Mouse (Mus musculus): ENCODE results near the gene Efna2.

Efna2 gene

DNA sequence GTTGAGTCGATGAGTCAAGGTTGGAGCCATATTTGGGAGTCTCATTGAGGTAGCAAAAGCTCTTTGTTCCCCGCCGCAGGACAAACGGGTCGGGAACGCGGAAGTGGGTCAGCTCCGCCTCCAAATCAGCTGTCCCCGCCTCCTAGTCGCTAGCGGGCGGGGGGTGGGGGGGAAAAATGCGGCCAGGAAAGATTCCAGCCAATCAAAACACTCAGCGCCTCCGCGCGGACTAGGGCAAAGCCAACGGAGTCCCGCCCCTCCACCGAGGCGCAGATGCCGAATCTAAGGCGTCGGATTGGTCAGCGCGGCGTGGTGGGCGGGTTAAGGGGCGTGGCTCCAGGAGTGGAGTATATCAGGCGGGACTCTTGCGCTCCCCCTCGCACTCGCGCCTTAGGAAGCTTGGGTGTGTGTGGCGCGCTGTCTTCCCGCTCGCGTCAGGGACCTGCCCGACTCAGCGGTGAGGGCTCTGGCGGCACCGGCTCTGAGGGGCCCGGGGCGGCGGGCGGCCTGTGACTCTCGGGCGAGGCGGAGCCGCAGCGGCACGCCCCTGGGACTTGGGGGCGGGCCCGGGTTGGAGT is 11.7 kb upstream of the Efna2 start:
- DNase-seq (ENCODE audit: extremely low spot score, low spot score) = peak; percentile 99

DNA sequence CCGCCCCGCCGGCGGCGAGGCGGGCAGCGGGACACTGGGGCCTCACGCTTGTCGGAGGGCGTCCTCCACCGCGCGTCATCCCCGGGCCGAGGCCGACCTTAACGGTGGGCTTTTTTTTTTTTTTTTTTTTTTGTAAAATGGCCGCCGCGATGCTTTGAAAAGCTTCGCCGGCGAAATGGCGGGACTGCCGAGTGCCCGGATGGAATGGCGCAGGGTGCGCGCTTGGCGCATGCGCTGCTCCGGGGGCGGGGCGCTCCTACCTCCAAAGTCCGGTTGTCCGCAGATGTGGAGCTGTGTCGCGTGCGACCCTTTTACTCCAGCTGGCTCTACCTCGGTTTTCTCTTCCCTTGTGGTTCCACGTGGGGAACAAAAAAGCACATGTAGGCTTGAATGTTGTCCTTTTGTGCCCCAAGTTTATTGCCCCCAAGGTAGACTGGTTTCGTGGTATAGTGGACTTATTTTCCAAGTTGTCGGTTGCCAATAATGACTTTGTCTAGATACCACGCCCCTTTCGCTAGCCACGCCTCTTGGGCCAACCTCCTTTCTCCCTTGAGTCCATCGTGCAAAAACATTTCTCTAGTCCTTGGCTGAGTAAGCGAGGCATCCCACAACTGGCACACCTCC is 11.1 kb upstream of the Efna2 start:
- peak; percentile 98 for DNase-seq (ENCODE audit: extremely low spot score, low spot score)

DNA sequence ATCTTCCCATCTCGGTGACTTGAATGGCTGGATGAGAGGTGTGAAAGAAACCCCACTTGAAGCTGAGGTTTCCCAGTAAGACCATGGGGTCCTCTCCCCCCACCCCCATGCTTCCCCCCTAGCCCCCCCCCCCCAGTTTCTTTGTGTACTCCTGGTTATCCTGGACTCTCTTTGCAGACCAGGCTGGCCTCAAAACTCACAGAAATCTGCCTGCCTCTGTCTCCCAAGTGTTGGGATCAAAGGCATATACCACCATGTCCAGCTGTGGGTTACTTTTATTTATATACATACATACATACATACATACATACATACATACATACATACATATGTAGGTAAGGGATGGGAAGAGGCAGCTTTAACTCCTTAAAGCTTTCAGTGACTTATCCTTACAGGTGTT is 10.2 kb upstream of the Efna2 start:
- DNase-seq (ENCODE audit: extremely low spot score, low spot score) = no peak

DNA sequence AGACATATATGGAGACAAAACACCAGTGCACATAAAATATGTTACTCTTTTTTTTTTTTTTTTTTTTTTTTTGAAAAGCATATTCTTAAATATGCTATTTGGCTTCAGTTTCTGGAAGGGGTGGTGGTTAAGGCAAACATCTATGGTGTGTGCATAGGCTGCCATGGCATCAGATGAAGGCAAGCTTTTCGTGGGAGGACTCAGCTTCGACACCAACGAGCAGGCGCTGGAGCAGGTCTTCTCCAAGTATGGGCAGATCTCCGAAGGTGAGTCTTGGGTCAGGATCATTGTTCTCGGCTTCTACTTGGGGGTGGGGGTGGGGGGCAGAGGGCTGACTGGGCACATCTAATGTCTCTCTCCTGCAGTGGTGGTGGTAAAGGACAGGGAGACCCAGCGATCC is 9.6 kb upstream of the Efna2 start:
- no peak for DNase-seq (ENCODE audit: extremely low spot score, low spot score)

DNA sequence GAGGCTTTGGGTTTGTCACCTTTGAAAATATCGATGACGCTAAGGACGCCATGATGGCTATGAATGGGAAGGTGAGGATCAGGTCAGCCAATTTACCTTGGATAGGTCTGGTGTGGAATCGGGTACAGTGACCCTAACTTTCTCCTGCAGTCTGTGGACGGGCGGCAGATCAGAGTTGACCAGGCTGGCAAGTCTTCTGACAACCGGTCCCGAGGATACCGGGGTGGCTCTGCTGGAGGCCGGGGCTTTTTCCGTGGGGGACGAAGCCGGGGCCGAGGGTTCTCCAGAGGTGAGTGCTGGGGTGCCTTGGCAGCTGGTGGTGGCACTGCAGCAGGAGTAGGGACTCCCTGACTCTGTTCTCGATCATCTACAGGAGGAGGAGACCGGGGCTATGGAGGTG is 9.2 kb upstream of the Efna2 start:
- no peak for DNase-seq (ENCODE audit: extremely low spot score, low spot score)

DNA sequence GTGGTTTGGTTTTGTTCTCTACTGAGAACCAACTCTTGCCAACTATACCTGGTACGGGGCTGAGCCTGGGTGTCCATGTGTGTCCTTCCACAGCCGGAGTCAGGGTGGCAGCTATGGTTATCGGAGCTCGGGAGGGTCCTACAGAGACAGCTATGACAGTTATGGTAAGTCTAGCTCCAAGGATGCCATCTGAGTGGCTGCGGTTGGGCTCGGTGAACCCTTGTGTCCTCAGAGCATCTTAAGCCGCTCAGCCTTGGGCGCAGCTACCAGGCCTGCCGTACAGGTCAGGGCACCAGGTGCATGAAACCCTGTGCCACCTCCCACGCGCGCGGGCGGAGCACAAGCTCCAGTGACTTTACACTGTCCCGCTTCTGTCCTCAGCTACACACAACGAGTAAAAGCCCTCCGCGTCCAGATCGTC is 8.7 kb upstream of the Efna2 start:
- DNase-seq (ENCODE audit: extremely low spot score, low spot score) = no peak

DNA sequence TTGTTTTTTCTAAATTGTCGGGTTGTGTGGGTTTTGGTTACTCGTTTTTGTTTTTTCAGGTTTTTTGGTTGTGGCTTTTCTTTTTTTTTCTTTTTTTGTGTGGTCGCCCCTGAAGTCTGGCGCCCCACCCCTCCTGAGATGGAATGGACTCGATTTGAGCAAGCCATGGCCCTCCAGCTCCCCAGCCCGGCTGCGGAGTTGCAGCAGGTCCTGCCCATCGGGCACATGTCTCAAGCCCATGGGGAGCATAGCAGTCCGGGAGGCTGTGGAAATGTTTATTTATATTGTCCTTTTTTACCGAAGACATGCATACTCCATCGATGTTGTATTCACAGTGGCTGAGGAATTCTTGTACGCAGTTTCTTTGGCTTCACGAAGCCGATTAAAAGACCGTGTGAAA is 8.0 kb upstream of the Efna2 start:
- no peak for DNase-seq (ENCODE audit: extremely low spot score, low spot score)

DNA sequence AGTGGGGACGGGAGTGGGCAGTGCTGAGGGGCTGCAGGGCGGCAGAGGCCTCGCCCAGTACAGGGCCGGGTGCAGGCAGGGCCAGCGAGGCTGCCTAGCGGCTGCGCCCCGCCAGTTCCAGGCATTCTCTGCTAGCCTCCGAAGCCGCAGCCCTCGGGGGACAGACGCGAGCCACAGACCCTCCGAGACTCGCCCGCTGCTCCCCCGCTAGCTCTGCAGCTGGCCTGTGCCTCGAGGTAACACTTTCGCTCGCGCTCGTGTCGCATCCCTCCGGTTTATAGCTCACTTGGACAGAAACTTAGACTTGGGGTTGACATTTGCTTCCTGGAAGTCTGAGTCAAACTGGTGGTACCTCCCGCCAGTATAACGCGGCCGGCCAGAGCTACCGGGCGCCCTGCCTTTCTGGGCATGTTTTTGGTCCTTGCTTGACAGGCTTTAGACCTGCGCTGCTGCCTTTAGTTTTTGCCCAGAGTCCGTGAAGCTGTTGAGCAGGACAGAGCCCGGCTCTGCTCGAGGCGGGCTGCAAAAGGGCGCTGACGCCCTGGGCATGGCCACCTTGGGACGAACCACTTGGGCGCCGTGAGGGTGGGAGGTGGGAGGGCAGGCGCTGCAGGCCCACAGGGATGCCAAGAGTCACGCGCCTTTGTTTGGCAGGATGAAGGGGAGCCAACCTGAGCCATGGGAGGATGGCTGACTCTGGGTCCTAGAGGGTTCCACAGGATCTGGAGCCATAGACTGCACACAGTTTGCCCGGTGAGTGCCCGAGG is 7.3 kb upstream of the Efna2 start:
- DNase-seq (ENCODE audit: extremely low spot score, low spot score) = no peak

DNA sequence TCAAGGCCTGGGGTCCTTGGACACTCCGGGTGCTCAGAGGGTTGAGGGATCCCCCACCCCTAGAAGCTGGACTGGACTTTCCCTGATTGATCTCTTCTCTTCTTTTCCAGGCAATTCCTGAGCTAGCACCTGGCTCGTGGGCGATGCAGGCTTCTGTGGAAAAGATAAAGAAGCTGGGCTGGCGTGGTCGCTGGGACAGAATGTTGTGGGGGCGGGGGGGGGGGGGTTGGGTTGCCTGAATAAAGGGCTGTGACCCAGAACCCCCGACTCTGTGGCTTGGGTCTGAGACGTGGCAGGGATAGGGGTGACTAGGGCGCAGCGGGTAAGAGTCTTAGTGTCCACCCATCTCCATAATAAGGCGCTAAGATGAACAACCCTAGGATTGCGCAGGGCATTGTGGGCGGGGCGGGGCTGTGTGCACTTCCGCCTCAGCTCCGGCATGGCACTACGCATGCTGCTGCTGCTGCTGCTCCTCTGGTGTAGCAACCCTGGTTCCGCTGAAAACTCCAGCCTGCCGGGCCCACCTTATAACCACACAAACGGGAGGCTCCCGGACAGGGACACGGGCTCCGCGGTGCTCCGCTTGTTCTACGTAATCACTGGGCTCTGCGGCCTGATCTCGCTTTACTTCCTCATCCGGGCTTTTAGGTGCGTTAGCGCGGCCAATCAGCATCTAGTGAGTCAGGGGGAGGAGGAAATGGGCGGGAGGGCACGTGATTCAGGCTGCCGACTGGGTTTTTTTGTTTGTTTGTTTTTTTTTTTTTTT is 6.6 kb upstream of the Efna2 start, which contains the start of gene 1600002K03Rik:
Gene 1600002K03Rik (plus strand): TSS at position 418 of the 766 bp plus-strand sequence.
- DNase-seq (ENCODE audit: extremely low spot score, low spot score) = peak; percentile 93

DNA sequence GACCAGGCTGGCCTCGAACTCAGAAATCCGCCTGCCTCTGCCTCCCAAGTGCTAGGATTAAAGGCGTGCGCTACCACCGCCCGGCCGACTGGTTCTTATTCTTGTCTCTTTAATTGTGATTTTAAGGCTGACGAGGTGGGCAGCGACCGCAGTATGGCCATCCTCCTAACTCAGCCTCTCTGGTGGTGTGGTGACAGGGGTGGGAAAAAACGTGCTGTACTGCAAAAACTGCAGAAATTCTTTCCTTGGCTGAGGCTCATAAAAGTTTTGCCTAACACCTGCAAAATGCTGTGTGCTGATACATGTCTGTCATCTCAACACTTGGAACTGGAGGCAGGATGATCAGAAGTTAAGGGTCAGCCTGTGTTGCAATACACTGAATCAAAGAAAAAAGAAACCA is 5.9 kb upstream of the Efna2 start:
- no peak for DNase-seq (ENCODE audit: extremely low spot score, low spot score)

DNA sequence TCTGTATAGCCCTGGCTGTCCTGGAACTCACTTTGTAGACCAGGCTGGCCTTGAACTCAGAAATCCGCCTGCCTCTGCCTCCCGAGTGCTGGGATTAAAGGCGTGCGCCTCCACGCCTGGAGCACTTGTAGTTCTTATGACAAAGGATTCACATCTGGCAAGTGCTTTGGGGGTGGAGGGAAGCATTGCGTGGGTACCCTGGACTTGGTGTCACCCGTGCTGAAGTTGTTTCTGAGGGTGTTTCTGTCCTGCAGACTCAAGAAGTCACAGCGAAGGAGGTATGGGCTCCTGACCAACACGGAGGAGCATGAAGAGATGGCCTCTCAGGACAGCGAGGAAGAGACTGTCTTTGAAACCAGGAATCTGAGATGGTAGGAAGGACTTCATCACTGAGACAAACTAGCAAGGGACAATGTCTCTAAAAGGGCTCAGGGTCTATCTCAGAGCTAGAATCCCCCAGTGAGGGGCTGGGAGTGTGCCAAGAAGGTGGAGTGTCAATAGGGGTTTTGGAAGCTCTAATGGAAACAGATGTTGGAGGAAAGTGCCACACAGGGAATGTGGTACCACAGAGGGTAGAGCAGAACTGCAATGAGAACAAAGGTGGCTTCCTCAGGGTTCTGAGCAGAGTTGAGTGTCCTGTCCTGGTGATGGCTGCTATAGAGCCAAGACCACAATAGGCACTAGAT is 5.2 kb upstream of the Efna2 start:
- DNase-seq (ENCODE audit: extremely low spot score, low spot score) = no peak

DNA sequence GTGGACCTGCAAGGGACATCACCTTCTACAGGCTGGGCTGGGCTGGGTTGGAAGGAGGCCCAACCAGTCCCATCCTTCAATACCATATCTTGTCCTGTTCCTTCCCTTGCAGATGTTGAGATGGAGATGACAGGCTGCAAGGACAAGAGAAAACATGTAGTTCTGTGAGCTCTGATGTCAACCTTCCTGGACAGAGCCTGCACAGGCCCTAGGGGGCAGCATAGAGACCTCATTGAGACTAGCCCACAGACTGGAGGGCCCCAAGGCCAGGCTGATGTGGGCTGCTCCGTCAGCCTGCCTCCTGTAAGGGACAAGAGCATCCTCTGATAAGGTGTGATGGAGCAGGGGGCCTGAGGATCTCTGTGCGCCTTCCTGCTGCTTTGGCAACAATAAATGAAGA is 4.6 kb upstream of the Efna2 start:
- no peak for DNase-seq (ENCODE audit: extremely low spot score, low spot score)

DNA sequence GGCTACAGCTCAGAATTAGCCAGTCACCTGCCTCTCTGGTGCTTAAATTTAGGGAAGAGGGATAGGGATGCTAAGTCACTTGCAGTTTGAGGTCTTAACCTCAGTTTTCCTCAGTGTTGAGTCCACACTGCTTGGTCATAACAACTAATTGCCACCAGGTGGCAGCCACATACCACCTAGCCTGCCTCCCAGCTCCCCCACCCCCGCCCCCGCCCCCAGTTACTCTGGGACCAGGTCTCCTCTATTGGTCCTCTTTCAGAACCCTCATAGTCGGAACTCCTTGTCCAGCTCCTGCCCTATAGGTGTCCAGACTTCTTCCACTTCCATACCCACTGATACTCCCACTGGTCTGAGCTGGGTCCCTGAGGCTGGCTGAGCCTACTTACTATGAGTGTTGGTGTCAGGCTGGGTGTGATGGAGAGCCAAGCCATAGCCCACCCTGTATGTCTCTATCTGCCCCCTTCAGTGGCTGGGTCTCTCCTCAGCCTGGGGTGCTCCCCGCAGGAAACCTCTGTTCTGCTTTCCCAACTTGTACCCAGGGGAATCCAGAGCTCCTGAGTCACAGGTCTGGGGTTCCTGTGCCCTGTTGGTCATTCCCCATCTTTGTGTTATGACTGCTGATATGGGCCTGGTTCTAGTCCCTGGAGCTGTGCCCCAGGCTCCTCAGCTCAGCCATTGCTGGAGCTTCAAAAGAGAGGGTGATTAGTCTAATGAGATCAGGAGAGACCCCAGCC is 3.6 kb upstream of the Efna2 start:
- peak; percentile 65 for DNase-seq (ENCODE audit: extremely low spot score, low spot score)

DNA sequence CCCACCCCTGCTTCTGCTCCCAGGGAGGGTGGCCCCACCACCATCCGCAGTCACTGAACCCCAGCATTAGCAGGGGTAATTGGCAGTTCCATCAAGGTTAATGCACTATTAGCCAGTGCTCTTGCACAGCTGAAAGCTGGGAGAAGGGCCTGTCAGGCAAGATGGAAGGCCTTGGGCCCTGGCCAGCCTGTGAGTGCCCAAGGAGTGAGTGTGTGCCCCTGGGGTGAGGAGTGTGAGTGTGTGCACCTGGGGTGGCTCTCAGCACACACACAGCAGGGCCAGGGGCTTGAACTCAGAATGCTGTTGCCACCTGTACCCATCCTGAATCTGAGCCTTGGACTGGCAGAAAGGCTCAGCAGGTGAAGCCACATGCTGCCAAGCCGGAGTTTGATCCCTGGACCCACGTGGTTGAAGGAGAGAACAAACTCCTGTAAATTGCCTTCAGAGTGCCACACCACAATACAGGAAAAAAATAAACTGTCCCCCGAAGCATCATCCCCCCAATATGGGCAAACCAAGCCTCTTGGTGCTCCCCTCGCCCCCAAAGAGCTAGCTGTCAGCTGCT is 2.9 kb upstream of the Efna2 start:
- DNase-seq (ENCODE audit: extremely low spot score, low spot score) = no peak

DNA sequence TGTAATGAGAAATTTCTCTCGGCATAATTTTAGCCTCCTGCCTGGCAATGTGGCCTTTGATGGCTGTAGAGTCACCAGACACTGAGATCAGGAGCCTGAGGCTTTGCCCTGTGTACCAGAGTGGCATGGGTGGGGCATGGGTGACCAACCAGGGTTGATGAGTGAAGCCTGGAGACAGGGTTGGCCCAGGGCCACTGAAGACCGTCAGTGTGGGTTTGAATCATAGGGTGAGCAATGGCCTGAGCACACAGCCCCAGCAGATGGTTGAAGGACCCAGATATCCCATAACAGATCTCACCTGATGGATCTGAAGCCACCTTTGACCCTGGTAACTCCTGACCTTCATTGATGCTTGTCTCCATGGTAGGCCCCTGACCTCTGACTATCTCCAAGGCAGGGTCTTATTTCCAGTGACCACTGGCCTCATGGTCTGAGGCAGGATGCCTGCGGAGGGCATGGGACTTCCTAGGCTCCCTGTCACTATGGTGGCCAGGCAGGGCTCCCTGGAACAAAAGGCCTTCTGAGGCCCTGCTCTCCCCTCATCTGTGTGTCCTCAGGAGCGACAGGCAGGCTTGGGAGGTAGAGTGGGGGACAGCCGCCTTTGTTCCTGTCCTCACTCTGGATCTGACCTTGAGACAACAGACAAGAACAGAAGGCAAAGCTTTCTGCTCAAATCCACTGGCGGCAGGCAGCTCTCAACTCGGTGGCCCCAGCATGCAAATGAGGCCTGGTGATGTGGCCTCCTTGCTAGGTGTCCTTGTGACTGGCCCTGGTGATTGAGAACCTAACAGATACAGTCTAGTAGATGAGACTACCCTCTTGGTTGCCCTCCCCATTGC is 1.6 kb upstream of the Efna2 start:
- no peak for DNase-seq (ENCODE audit: extremely low spot score, low spot score)

DNA sequence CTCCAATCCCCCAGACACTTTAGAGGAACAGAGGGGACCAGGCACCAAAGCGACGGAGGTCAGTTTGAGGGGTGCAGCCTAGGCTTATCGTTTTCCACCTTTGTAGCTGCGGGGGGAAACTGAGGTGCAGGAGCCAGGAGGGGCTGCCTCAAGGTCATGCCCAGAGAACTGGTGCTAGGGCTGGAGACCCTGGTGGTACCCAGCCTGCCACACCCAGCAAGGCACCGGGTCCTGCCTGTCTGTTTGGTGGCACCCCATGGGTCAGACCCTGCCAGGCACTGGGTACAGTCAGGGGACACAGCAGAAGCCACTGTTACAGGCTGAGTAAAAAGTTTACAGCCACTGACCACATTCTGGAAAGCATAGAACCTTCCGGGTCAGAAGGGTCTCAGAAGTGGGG is 1.0 kb downstream of the Efna2 start:
- no peak for DNase-seq (ENCODE audit: extremely low spot score, low spot score)

DNA sequence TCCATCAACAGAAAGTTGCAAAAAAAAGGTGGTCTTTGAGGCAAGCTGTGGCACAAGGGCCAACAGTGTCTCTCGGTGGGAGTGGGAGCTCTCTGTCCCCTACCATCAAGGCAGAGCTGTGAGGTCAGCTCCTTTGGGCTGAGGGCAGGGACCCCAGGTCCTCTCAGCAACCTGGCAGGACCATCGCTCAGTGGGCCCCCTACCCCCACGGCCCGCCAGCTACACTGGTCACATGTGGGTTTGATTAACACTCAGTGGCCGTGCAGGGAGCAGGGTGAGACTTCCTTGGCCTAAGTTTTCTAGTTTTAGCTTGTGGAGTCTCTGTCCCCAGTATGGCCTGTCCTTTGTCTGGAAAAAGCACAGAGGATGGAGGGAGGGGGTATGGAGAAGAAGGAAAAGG is 1.5 kb downstream of the Efna2 start:
- DNase-seq (ENCODE audit: extremely low spot score, low spot score) = no peak

DNA sequence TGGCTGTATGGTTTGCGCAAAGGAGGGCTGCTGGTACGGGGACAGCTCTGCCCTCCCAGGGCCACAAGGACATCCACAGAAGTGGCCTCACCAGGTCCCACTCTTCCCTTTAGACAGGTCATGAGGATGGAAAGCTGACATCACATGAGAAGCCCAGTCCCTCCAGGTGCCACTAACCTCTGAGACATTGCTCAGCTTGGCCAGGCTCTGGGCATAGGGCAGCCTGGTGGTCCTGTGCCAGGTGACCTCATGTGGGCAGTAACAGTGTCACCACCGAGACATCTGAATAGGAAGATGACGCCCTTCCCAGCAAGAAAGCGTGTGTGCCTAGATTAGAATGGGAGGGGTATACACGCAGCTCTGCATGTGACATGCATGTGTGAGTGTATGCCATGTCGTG is 3.3 kb downstream of the Efna2 start:
- DNase-seq (ENCODE audit: extremely low spot score, low spot score) = no peak

DNA sequence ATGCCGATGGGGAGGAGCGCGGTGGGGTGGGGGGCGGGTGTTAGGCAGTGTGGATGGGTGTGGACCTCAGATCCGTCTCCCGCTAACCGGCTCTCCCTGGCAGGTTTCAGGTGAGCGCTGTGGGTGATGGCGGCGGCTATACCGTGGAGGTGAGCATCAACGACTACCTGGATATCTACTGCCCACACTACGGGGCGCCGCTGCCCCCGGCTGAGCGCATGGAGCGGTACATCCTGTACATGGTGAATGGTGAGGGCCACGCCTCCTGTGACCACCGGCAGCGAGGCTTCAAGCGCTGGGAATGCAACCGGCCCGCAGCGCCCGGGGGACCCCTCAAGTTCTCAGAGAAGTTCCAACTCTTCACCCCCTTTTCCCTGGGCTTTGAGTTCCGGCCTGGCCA is 7.4 kb downstream of the Efna2 start:
- no peak for DNase-seq (ENCODE audit: extremely low spot score, low spot score)

DNA sequence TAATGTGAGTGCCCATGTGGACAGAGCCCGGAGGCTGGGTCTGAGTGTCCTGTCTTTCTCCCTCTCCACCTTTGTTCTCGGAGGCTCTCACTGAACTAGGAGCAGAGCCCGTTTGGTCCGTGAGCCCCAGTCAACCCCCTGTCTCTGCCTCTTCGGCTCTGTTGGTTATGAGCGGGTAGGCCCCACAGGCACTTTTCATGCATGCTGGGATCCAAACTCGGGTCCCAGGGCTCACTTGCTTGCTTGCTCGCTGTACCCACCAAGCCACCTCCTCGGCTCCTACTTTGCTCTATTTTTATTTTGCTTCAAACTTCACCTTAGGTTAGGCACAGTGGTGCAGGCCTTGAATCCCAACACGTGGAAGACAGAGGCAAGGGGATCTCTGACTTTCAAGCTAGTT is 8.5 kb downstream of the Efna2 start:
- no peak for DNase-seq (ENCODE audit: extremely low spot score, low spot score)

Measured in neural tube, embryonic 10.5 days (tissue).